Mouse (Mus musculus): ENCODE data around the gene Mchr1. TPM values are rescaled to one million over a fixed set of nuclear protein-coding genes. Genes with fewer than 3 reads are reported as not detected.

Mchr1 gene
- 0.75 and 1.1 TPM in 2 replicates for polyA plus RNA-seq (2011; ENCODE audit: insufficient read length, low read depth, missing spikeins)

DNA sequence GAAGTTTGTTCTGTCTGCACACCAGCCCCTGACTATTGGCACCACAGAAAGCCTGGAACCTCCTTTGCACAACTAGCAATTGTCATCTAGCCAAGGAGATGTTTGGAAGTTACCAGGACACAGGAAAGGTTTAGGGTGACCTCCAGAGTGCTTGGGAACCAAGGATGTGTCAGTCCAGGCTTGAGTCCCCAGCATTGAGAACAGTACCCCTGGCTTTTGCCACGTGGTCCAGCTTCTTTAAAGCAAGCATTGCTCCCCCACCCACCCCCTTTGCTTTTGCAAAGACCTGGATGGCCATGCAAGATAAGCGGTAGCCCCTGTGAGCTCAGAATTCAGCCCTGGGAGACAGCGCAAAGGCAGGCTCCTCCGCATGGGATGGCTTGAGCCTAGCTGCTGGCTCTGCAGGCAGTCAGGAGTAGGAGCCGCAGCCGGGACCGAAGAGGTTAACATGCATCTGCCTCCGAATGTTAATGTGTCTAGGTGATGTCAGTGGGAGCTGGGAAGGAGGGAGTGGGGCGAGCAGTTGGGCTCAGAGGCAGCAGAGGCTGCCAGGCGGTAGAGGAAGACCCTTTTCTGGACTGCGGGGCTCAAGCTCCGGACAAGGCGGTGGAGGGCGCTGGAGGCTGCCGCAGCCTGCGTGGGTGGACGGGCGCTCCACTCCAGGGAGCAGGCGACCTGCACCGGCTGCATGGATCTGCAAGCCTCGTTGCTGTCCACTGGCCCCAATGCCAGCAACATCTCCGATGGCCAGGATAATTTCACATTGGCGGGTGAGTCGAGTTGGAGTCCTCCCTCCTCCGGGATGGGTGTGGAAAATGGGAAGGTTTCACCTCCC lies at the start of gene Mchr1:
TSS of gene Mchr1 (plus strand) at position 414 of the 835 bp plus-strand sequence.
- no peaks in the 10 kb centered on the region; the same call in 1 of the 2 replicates for H3K4me1 ChIP-seq (ENCODE audit: control insufficient read depth, insufficient read depth, low read length)
- no peak within 1 kb of the TSS for H3K27ac ChIP-seq (ENCODE audit: insufficient read depth, low read length)
- no peak within 1 kb of the TSS for H3K4me3 ChIP-seq (ENCODE audit: insufficient read depth, low read length)
- TF ChIP-seq CTCF (IDR thresholded peaks at IDR 0.05; ENCODE audit: borderline replicate concordance, insufficient read depth, low read length) (no peak), POLR2A (IDR thresholded peaks at IDR 0.05; ENCODE audit: low read depth, low read length) (no peak)

DNA sequence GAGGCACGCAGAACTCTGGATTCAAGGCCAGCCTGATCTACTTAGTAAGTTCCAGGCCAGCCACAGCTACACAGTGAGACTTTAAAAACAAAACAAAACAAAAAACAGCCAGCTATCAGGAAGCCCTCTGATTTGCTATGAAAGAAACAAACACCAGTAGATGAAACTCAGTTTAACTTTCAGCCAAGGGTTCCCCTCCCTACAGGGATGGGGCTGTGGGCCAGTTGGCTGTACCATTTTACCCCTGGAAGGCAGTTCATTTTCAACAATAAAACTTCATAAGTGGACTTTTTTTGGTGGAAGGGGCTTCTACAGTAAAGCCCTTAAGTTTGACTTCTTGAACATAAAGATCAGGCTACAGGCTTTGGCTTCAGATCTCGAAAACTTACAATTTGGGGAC lies 46.2 kb upstream of the Mchr1 start:
- no peak for TF ChIP-seq CTCF (IDR thresholded peaks at IDR 0.05; ENCODE audit: borderline replicate concordance, insufficient read depth, low read length)
- TF ChIP-seq POLR2A (IDR thresholded peaks at IDR 0.05; ENCODE audit: low read depth, low read length): no peak
- Histone ChIP-seq H3K27ac (ENCODE audit: insufficient read depth, low read length) (peak overlapping the region; percentile 23; the same call in 1 of the 2 replicates), H3K4me1 (ENCODE audit: control insufficient read depth, insufficient read depth, low read length) (peaks cover 18% of the 10 kb centered on the region), H3K4me3 (ENCODE audit: insufficient read depth, low read length) (peak overlapping the region; percentile 97)

DNA sequence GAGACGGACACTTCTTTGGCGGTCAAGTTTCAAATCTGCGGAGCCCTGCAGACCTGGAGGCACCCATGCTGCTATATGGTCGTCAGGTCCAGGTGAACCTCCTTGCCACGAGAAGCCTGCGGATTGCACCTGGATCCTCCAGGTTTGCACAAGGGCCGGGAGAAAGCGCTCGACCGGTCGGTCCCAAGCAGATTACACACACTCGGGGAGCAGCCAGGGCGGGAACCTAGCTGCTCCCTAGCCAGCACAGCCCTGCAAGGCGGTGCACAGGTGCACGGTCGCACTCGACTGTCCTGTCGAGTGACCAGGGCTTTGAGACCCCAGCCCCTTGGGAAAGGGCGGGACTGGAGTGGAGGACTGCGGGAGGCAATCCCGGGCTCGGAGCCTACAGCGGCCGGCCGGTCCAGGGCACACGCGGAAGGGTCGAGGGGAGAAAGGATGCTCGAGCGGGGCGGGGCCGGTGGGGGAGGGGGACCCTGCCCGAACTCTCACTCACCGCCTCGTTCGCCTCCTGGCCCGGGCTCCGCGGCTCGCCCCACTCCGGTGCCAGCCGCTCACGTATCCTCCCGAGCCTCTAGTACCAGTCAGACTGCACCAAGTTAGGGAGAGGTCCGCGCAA lies 45.2 kb upstream of the Mchr1 start:
- Histone ChIP-seq H3K27ac (ENCODE audit: insufficient read depth, low read length) (peak overlapping the region; percentile 21; the same call in 1 of the 2 replicates), H3K4me1 (ENCODE audit: control insufficient read depth, insufficient read depth, low read length) (peaks cover 14% of the 10 kb centered on the region), H3K4me3 (ENCODE audit: insufficient read depth, low read length) (peak overlapping the region; percentile 97)
- no peak for TF ChIP-seq CTCF (IDR thresholded peaks at IDR 0.05; ENCODE audit: borderline replicate concordance, insufficient read depth, low read length)
- no peak for TF ChIP-seq POLR2A (IDR thresholded peaks at IDR 0.05; ENCODE audit: low read depth, low read length)

DNA sequence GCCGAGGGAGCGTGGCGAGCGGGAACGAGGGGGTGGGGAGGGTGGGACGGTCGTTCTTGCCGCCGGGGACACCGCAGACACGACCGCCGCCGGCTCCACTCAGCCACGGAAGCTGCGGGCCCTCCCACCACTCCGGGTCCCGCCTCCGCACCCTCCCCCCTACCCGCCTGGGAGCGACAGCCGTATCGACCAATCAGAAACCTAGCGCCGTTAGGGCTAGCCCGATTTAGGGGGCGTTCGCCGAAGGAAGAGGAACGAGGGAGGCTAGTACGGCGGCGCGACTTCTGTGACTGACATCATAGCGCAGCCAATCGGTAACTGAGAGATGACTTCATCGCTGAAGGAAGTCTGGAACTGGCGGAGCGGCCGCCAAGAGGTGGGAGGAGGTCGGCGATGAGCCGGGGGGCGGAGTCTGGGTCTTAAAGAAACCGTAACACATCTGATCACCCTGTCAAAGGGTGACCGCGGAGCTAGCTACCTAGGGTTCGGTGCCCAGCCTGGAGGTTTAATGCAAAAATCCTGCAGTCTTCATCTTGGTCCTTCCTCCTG lies 44.6 kb upstream of the Mchr1 start, which contains the start of gene Mrtfa:
TSS of gene Mrtfa (minus strand) at position 128 of the 549 bp plus-strand sequence.
- peak within 1 kb of the TSS; percentile 97 for H3K4me3 ChIP-seq (ENCODE audit: insufficient read depth, low read length)

DNA sequence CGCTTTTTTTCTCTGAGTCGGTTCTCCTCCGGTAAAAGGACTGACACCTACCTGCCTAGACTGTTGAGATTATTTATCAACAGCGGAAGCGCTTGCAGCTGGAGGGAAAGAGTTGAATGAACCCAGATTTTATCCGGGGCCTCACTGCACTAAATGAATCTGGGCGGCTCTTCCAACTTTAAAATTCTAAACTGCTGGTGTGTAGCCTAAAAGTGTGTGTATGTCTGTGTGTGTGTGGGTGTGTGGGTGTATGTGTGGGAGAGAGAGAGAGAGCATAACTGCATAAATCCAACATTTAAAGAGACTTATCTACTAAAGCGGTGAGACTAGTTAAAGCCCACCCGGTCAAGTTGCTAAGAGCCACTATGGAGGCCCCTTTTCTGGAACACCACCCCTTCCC lies 44.0 kb upstream of the Mchr1 start:
- peak overlapping the region; percentile 92 for H3K27ac ChIP-seq (ENCODE audit: insufficient read depth, low read length)
- TF ChIP-seq POLR2A (IDR thresholded peaks at IDR 0.05; ENCODE audit: low read depth, low read length): no peak
- TF ChIP-seq CTCF (IDR thresholded peaks at IDR 0.05; ENCODE audit: borderline replicate concordance, insufficient read depth, low read length): no peak
- peaks cover 14% of the 10 kb centered on the region for H3K4me1 ChIP-seq (ENCODE audit: control insufficient read depth, insufficient read depth, low read length)
- H3K4me3 ChIP-seq (ENCODE audit: insufficient read depth, low read length): peak overlapping the region; percentile 48

More for the DNA sequence above, 44.6 kb upstream of the Mchr1 start, which contains the start of gene Mrtfa:
- peaks cover 14% of the 10 kb centered on the region for H3K4me1 ChIP-seq (ENCODE audit: control insufficient read depth, insufficient read depth, low read length)
- TF ChIP-seq POLR2A (IDR thresholded peaks at IDR 0.05; ENCODE audit: low read depth, low read length) (peak; percentile 75), CTCF (IDR thresholded peaks at IDR 0.05; ENCODE audit: borderline replicate concordance, insufficient read depth, low read length) (no peak)
- H3K27ac ChIP-seq (ENCODE audit: insufficient read depth, low read length): peak within 1 kb of the TSS; percentile 92

DNA sequence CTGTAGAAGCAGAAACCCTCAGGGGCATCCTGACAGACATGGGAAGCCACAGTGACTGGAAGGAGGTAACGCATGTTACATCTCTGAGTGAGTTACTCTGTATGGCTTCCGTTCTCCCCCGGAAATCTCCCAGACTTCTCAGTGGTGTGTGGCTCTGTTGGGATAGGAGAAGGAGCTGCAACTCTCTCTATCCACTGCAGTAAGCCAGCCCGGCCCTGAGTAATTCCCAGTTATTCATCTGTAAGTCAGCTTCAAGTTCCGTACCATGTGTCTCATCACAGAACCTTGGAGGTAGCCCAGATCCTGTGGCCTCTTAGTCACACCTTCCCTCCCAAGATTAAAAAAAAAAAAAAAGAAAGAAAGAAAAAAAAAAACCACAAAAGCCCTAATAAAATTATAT lies 43.0 kb upstream of the Mchr1 start:
- Histone ChIP-seq H3K27ac (ENCODE audit: insufficient read depth, low read length) (peak overlapping the region; percentile 92), H3K4me3 (ENCODE audit: insufficient read depth, low read length) (no peak overlapping the region)
- no peak for TF ChIP-seq CTCF (IDR thresholded peaks at IDR 0.05; ENCODE audit: borderline replicate concordance, insufficient read depth, low read length)
- TF ChIP-seq POLR2A (IDR thresholded peaks at IDR 0.05; ENCODE audit: low read depth, low read length): no peak

DNA sequence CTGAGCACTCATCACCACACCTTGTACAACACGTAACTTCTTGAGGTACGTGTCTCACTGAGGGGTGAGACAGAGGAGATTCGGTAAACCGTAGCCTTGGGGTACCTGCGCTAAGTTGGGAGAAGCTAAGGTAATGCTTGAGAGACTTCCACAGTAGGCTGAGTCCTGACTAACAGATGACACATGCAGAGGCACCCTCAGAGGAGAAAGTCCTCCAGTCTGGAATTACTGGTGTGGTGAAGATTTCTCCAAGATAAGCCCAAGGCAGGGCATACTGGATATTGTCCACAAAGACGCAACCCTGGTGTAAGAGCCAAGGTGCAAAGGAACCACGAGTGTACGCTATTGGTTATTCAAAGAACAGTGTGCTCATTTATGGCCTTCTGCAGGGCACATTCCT lies 42.4 kb upstream of the Mchr1 start:
- no peak overlapping the region for H3K4me3 ChIP-seq (ENCODE audit: insufficient read depth, low read length)
- TF ChIP-seq POLR2A (IDR thresholded peaks at IDR 0.05; ENCODE audit: low read depth, low read length): no peak
- TF ChIP-seq CTCF (IDR thresholded peaks at IDR 0.05; ENCODE audit: borderline replicate concordance, insufficient read depth, low read length): no peak
- H3K27ac ChIP-seq (ENCODE audit: insufficient read depth, low read length): peak overlapping the region; percentile 64
- H3K4me1 ChIP-seq (ENCODE audit: control insufficient read depth, insufficient read depth, low read length): peaks cover 14% of the 10 kb centered on the region

More for the DNA sequence above, 43.0 kb upstream of the Mchr1 start:
- peaks cover 14% of the 10 kb centered on the region for H3K4me1 ChIP-seq (ENCODE audit: control insufficient read depth, insufficient read depth, low read length)

DNA sequence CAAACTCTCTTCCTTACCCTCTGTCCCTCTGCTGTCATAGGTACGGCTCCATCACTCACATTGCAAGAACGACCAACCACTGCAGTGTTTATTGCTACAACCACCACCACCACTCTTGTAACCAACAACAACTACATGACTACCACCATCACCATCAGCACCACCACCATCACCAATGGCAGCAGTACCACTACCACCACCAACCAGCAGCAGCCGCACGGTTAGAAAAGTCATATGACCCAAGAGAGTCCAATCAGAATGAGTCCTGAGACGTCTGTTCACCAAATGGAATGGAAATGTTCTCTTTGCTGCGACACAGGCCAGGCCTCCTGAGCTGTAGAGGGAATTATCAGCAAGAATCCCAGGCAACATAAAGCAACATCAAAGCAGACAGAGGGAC lies 40.5 kb upstream of the Mchr1 start:
- H3K4me1 ChIP-seq (ENCODE audit: control insufficient read depth, insufficient read depth, low read length): peaks cover 13% of the 10 kb centered on the region
- H3K4me3 ChIP-seq (ENCODE audit: insufficient read depth, low read length): no peak overlapping the region
- no peak overlapping the region for H3K27ac ChIP-seq (ENCODE audit: insufficient read depth, low read length)
- no peak for TF ChIP-seq POLR2A (IDR thresholded peaks at IDR 0.05; ENCODE audit: low read depth, low read length)
- no peak for TF ChIP-seq CTCF (IDR thresholded peaks at IDR 0.05; ENCODE audit: borderline replicate concordance, insufficient read depth, low read length)

DNA sequence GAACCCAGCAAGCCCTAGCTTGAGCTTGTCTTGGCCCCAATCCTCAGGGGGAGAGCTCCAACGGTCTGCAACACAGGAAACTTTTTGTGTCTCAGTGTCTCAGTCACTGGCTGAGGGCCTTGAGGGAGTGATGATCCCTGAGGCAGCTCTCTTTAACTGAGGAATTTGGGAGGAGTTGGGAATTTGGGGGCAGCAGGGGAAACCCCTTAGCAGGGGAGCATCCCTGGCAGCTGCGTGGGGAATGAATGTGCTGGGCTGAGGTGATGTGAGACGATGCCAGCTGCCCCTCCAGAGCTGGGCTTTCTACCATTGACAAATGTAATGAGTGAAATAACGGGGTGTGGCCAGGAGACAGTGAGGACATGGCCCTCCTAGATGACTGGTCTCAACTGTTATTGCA lies 39.9 kb upstream of the Mchr1 start:
- TF ChIP-seq POLR2A (IDR thresholded peaks at IDR 0.05; ENCODE audit: low read depth, low read length) (no peak), CTCF (IDR thresholded peaks at IDR 0.05; ENCODE audit: borderline replicate concordance, insufficient read depth, low read length) (no peak)
- H3K27ac ChIP-seq (ENCODE audit: insufficient read depth, low read length): no peak overlapping the region
- H3K4me3 ChIP-seq (ENCODE audit: insufficient read depth, low read length): no peak overlapping the region
- H3K4me1 ChIP-seq (ENCODE audit: control insufficient read depth, insufficient read depth, low read length): peaks cover 13% of the 10 kb centered on the region
